Mouse (Mus musculus) forebrain, postnatal 0 days (tissue): ENCODE measurements around the gene Mgst2. TPM values are rescaled to one million over a fixed set of nuclear protein-coding genes. Genes with fewer than 3 reads are reported as not detected.

Source experiments
- ATAC-seq: fragments of 200-750 bp; cut with Nextera tagmentation; 2 replicates; pipeline ENCODE4 v1.8.0; 2017; ENCODE audit warnings: mild to moderate bottlenecking, moderate library complexity
- DNase-seq: peaks from one replicate; pipeline ENCODE4 v3.0.0-alpha.2; 2015
- H3K27ac ChIP-seq: fragments of 300-500 bp; sonication (generic); 2 replicates; pipeline ENCODE4 v1.5.1; 2014; ENCODE audit warnings: low read depth, mild to moderate bottlenecking, antibody characterized with exemption, low read length, moderate library complexity, mixed read lengths
- H3K27me3 ChIP-seq: fragments of 300-500 bp; sonication (generic); 2 replicates; pipeline ENCODE4 v1.6.1; 2014; ENCODE audit warnings: mild to moderate bottlenecking, low read length, mixed read lengths; ENCODE audit not compliant: insufficient read depth
- H3K36me3 ChIP-seq: fragments of 300-500 bp; sonication (generic); 2 replicates; pipeline ENCODE4 v1.6.1; 2014; ENCODE audit warnings: mild to moderate bottlenecking, moderate library complexity; ENCODE audit not compliant: insufficient read depth
- H3K4me1 ChIP-seq: fragments of 300-500 bp; sonication (generic); 2 replicates; pipeline ENCODE4 v1.6.1; 2014; ENCODE audit warnings: antibody characterized with exemption; ENCODE audit not compliant: insufficient read depth
- H3K4me2 ChIP-seq: fragments of 300-500 bp; sonication (generic); 2 replicates; pipeline ENCODE4 v1.6.1; 2014; ENCODE audit warnings: low read depth, mild to moderate bottlenecking, moderate library complexity
- H3K4me3 ChIP-seq: fragments of 300-500 bp; sonication (generic); 2 replicates; pipeline ENCODE4 v1.5.1; 2014; ENCODE audit warnings: low read depth, low read length, mixed read lengths
- H3K9ac ChIP-seq: fragments of 300-500 bp; sonication (generic); 2 replicates; pipeline ENCODE4 v1.6.1; 2014; ENCODE audit warnings: mild to moderate bottlenecking
- H3K9me3 ChIP-seq: fragments of 300-500 bp; sonication (generic); 2 replicates; pipeline ENCODE4 v1.6.1; 2016; ENCODE audit warnings: low read length
- CTCF ChIP-seq: sonication (generic); IDR thresholded peaks from 2 replicates; pipeline ENCODE4 v1.5.1; 2016; ENCODE audit warnings: antibody characterized with exemption, control low read depth, low read depth
- WGBS: fragments of 180-500 bp; shearing (Covaris S2); extraction: QIAGEN DNeasy Blood & Tissue Kit; methylation state at CpG from one replicate; pipeline ENCODE4 v1.1.7; 2014; 5-methylcytosine and 5-hydroxymethylcytosine counted together
- polyA plus RNA-seq: library from polyadenylated mRNA; unstranded; fragments of >200 nt; fragmentation: Nextera tagmentation; extraction: Ambion mirVana; gene quantifications from 2 replicates; pipeline ENCODE4 v1.2.1, GENCODE M21; 2015
- total RNA-seq: library from RNA; depleted of rRNA; stranded (reverse); fragments of >200 nt; gene quantifications from 2 replicates; pipeline ENCODE4 v1.2.3, GENCODE M21; 2014

The Mgst2 gene
- total and polyA plus RNA-seq, 2 experiments from 2014 or later = 0.94 TPM; not detected in 1

- Histone ChIP-seq H3K27ac (no peak overlapping the region), H3K27me3 (no peaks in the 10 kb centered on the region), H3K4me1 (peaks cover 12% of the 10 kb centered on the region), H3K4me3 (no peak overlapping the region), H3K9ac (no peak overlapping the region), H3K36me3 (no peaks in the 10 kb centered on the region; the same call in 1 of the 2 replicates), H3K4me2 (no peak overlapping the region), H3K9me3 (no peaks in the 10 kb centered on the region)
- no peak for TF ChIP-seq CTCF
- ATAC-seq (no peak), DNase-seq (no peak)
- WGBS = 90% methylated on average over 3 of the region's 3 CpGs
Measured at GRCm38 (mm10) chr3:51697931-51698330, 37.8 kb downstream of the Mgst2 start.

DNA sequence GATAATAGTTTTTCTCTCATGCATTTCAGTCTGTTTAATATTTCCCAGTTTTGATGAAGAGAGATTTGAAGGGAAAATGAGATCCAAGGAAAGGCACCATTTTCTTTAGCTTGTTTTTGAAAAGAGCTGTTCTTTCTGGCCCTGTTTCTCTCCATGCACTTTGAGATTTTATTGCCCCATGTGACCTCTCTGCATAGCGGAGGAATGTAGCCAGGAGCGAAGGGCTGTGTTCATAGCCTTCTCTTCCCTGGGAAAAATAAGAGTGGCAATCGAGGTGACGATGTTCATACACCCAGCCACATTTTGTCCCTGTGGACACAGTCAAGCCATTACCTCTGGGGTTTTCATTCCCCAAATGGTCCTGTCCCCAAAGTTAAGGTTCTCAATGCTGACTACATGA, 40.0 kb downstream of the Mgst2 start:
- peaks cover 12% of the 10 kb centered on the region for H3K4me1 ChIP-seq
- DNase-seq (no peak), ATAC-seq (no peak)
- no peak overlapping the region for H3K4me3 ChIP-seq
- peak overlapping the region; percentile 88 for H3K27ac ChIP-seq
- peak overlapping the region; percentile 56 for H3K4me2 ChIP-seq
- H3K27me3 ChIP-seq = no peaks in the 10 kb centered on the region
- peak overlapping the region; percentile 50; the same call in 1 of the 2 replicates for H3K9ac ChIP-seq
- TF ChIP-seq CTCF = no peak
- WGBS = 75% methylated on average over 4 of the region's 4 CpGs
- no peaks in the 10 kb centered on the region for H3K9me3 ChIP-seq
- no peaks in the 10 kb centered on the region; the same call in 1 of the 2 replicates for H3K36me3 ChIP-seq

- H3K9ac ChIP-seq = peak overlapping the region; percentile 50
- H3K27ac ChIP-seq = peak overlapping the region; percentile 88
- 9% methylated on average over 15 of the region's 15 CpGs for WGBS
- DNase-seq (no peak), ATAC-seq (peak; percentile 30)
- H3K36me3 ChIP-seq = no peaks in the 10 kb centered on the region; the same call in 1 of the 2 replicates
- H3K4me1 ChIP-seq = peaks cover 12% of the 10 kb centered on the region
- peak overlapping the region; percentile 31 for H3K4me3 ChIP-seq
- H3K4me2 ChIP-seq = peak overlapping the region; percentile 56
- H3K9me3 ChIP-seq = no peaks in the 10 kb centered on the region
- no peak for TF ChIP-seq CTCF
- no peaks in the 10 kb centered on the region for H3K27me3 ChIP-seq
Measured at GRCm38 (mm10) chr3:51700731-51701280, 40.6 kb downstream of the Mgst2 start.

DNA sequence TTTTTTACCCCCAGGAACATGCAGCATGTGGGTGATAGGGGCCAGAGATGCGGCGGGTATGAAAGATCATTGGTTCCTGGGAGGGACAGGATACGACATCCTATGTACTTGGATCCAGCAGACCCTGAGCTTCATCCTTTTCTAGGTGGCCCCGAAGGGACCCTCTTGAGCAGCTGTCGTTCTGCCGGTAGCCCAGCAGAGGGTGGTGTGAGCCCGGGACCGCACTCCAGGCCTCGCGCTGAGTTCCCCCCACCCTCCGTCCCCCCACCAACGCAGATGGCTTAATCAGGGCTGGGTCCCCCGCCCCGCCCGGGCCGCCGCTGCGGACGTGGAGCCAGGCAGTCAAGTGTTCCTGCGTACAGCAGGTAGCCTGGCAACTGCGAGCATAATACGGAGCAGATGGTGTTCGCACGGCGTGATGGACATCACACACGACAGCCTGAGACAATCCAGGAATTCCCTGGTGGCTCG, 41.2 kb downstream of the Mgst2 start:
- ATAC-seq (peak; percentile 93), DNase-seq (peak; percentile 93)
- Histone ChIP-seq H3K36me3 (no peaks in the 10 kb centered on the region; the same call in 1 of the 2 replicates), H3K9me3 (no peaks in the 10 kb centered on the region), H3K9ac (peak overlapping the region; percentile 50), H3K4me2 (peak overlapping the region; percentile 56), H3K4me3 (peak overlapping the region; percentile 31), H3K27ac (peak overlapping the region; percentile 88), H3K4me1 (peaks cover 12% of the 10 kb centered on the region), H3K27me3 (no peaks in the 10 kb centered on the region)
- under 1% methylated on average over 27 of the region's 27 CpGs for whole genome bisulfite sequencing
- TF ChIP-seq CTCF = peak; percentile 89

- Histone ChIP-seq H3K9me3 (no peaks in the 10 kb centered on the region), H3K27me3 (no peaks in the 10 kb centered on the region), H3K9ac (peak overlapping the region; percentile 50), H3K4me3 (peak overlapping the region; percentile 31), H3K36me3 (no peaks in the 10 kb centered on the region; the same call in 1 of the 2 replicates), H3K4me2 (peak overlapping the region; percentile 56), H3K4me1 (peaks cover 12% of the 10 kb centered on the region), H3K27ac (peak overlapping the region; percentile 88)
- WGBS = 5% methylated on average over 13 of the region's 13 CpGs
- ATAC-seq (peak; percentile 74), DNase-seq (peak; percentile 66)
- TF ChIP-seq CTCF = no peak
Measured at GRCm38 (mm10) chr3:51701950-51702349, 41.8 kb downstream of the Mgst2 start.

- peak; percentile 17 for DNase-seq
- H3K9ac ChIP-seq = no peak overlapping the region
Measured at GRCm38 (mm10) chr3:51702701-51703286, 42.6 kb downstream of the Mgst2 start.

DNA sequence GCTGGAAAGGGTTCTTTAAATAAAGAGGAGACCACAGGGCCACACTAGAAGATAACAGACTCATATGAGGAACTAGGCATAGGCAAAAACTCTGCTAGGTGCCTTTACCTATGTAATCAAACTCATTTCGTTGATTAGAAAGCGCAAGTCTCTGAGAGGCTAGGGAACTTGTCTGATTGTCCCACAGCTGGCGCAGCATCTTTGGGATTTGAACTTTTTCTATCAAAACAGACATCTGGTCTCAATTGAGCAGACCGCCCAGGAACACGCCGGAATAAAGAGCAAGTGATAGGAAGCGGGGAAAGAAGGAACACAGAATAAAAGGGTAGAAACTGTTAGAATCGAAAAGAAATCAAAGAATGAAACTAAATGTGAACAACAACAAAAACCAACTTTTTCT, 43.3 kb downstream of the Mgst2 start:
- no peak overlapping the region for H3K9ac ChIP-seq

More at GRCm38 (mm10) chr3:51702701-51703286, 42.6 kb downstream of the Mgst2 start:
- Histone ChIP-seq H3K9me3 (no peaks in the 10 kb centered on the region), H3K36me3 (no peaks in the 10 kb centered on the region), H3K4me1 (peaks cover 12% of the 10 kb centered on the region), H3K4me3 (no peak overlapping the region), H3K27me3 (no peaks in the 10 kb centered on the region), H3K4me2 (no peak overlapping the region), H3K27ac (0 out of 2 replicates have a peak overlapping the region, but pooled peaks have one; percentile 88)
- no peak for ATAC-seq
- no peak for TF ChIP-seq CTCF
- 62% methylated on average over 8 of the region's 8 CpGs for WGBS

More for the DNA sequence above, 43.3 kb downstream of the Mgst2 start:
- Histone ChIP-seq H3K27ac (no peak overlapping the region), H3K4me3 (no peak overlapping the region), H3K4me2 (no peak overlapping the region), H3K4me1 (peaks cover 12% of the 10 kb centered on the region), H3K27me3 (no peaks in the 10 kb centered on the region), H3K9me3 (no peaks in the 10 kb centered on the region), H3K36me3 (no peaks in the 10 kb centered on the region)
- TF ChIP-seq CTCF = no peak
- no peak for ATAC-seq
- 81% methylated on average over 8 of the region's 8 CpGs for WGBS
- no peak for DNase-seq
